Mouse (Mus musculus) MEL (cell line): ENCODE data around the gene Tmem116.

ENCODE experiments used
- BHLHE40 ChIP-seq: IDR thresholded peaks from 2 replicates; pipeline ENCODE4 v1.6.1; 2012; ENCODE audit warnings: low read depth, mild to moderate bottlenecking, inconsistent platforms, low read length, improper control_type of control experiment, borderline replicate concordance
- CTCF ChIP-seq, 3 experiments: IDR thresholded peaks in 2 of 3; conservative IDR thresholded peaks in 1 of 3; 2 replicates each; pipeline ENCODE4 v1.5.1; 2011 to 2012; ENCODE audit warnings: low read length in 3 of 3, low read depth in 2 of 3, mild to moderate bottlenecking in 2 of 3, improper control_type of control experiment in 1 of 3, inconsistent platforms in 1 of 3, mixed read lengths in 1 of 3, moderate library complexity in 1 of 3; ENCODE audit not compliant: control insufficient read depth in 1 of 3, insufficient read depth in 1 of 3, poor library complexity in 1 of 3, severe bottlenecking in 1 of 3
- MAZ ChIP-seq: IDR thresholded peaks from 2 replicates; pipeline ENCODE4 v1.6.1; 2012; ENCODE audit warnings: low read depth, mild to moderate bottlenecking, inconsistent platforms, low read length, improper control_type of control experiment
- POLR2A ChIP-seq, 2 experiments: IDR thresholded peaks; 2 replicates each; pipeline ENCODE4 v1.6.1; 2011 to 2012; ENCODE audit warnings: low read length in 2 of 2, mild to moderate bottlenecking in 2 of 2, control low read depth in 1 of 2, improper control_type of control experiment in 1 of 2, low read depth in 1 of 2, moderate library complexity in 1 of 2; ENCODE audit not compliant: control insufficient read depth in 1 of 2, insufficient read depth in 1 of 2, poor library complexity in 1 of 2
- POLR2AphosphoS2 ChIP-seq: IDR thresholded peaks from 2 replicates; pipeline ENCODE4 v1.6.1; 2011; ENCODE audit warnings: low read length, improper control_type of control experiment
- POLR2AphosphoS5 ChIP-seq: IDR thresholded peaks from 2 replicates; pipeline ENCODE4 v1.6.1; 2012; ENCODE audit warnings: low read depth, borderline replicate concordance, mild to moderate bottlenecking, inconsistent platforms, low read length, moderate library complexity, mixed read lengths
- SIN3A ChIP-seq: IDR thresholded peaks from 2 replicates; pipeline ENCODE4 v1.6.1; 2012; ENCODE audit warnings: low read length, improper control_type of control experiment, inconsistent platforms
- TBP ChIP-seq: IDR thresholded peaks from 2 replicates; pipeline ENCODE4 v1.8.0; 2011; ENCODE audit warnings: low read depth, low read length, improper control_type of control experiment
- TCF12 ChIP-seq: IDR thresholded peaks from 2 replicates; pipeline ENCODE4 v1.6.1; 2014; ENCODE audit warnings: low read depth, mild to moderate bottlenecking, inconsistent platforms, low read length, improper control_type of control experiment, moderate library complexity
- UBTF ChIP-seq: IDR thresholded peaks from 2 replicates; pipeline ENCODE4 v1.6.1; 2012; ENCODE audit warnings: low read depth, mild to moderate bottlenecking, inconsistent platforms, low read length, improper control_type of control experiment, moderate library complexity, borderline replicate concordance; ENCODE audit not compliant: insufficient read depth
- ZKSCAN1 ChIP-seq: IDR thresholded peaks from 2 replicates; pipeline ENCODE4 v1.6.1; 2012; ENCODE audit warnings: low read depth, mild to moderate bottlenecking, inconsistent platforms, low read length, improper control_type of control experiment, moderate library complexity

- TF ChIP-seq POLR2AphosphoS5 (no peak), SIN3A (no peak), CTCF (IDR thresholded peaks at IDR 0.05 in 2 of 3, conservative IDR thresholded peaks at IDR 0.05 in 1 of 3; ENCODE audit: control insufficient read depth in 1 of 3, insufficient read depth in 1 of 3, low read depth in 2 of 3, low read length in 3 of 3, poor library complexity in 1 of 3, severe bottlenecking in 1 of 3) (no peak), MAZ (no peak), POLR2AphosphoS2 (no peak), TCF12 (no peak), POLR2A (IDR thresholded peaks at IDR 0.05; ENCODE audit: control insufficient read depth in 1 of 2, insufficient read depth in 1 of 2, low read depth in 1 of 2, low read length in 2 of 2, poor library complexity in 1 of 2) (no peak), UBTF (no peak), ZKSCAN1 (no peak), TBP (no peak), BHLHE40 (no peak)
Observed at GRCm38 (mm10) chr5:121428954-121429353, 22.7 kb upstream of the Tmem116 start.
